Mouse (Mus musculus) cortical plate, adult 2 months (tissue): ENCODE measurements around the gene Slc28a1. TPM values are rescaled to one million over a fixed set of nuclear protein-coding genes. Genes with fewer than 3 reads are reported as not detected.

ENCODE experiments used
- H3K27ac ChIP-seq: fragments of 200-500 bp; 2 replicates; pipeline ENCODE4 v1.5.1; 2012; ENCODE audit warnings: low read length, control low read depth, inconsistent platforms; ENCODE audit not compliant: insufficient read depth
- H3K4me1 ChIP-seq: fragments of 200-500 bp; 2 replicates; pipeline ENCODE4 v1.6.1; 2011; ENCODE audit warnings: low read length; ENCODE audit not compliant: control insufficient read depth, insufficient read depth
- H3K4me3 ChIP-seq: fragments of 200-500 bp; 2 replicates; pipeline ENCODE4 v1.5.1; 2011; ENCODE audit warnings: mild to moderate bottlenecking, low read length, control low read depth; ENCODE audit not compliant: insufficient read depth
- CTCF ChIP-seq: fragments of 200-500 bp; IDR thresholded peaks from 2 replicates; pipeline ENCODE4 v1.5.1; 2011; ENCODE audit warnings: mild to moderate bottlenecking, control low read depth, low read length; ENCODE audit not compliant: insufficient read depth; ENCODE audit errors: extremely low read depth
- POLR2A ChIP-seq: fragments of 200-500 bp; IDR thresholded peaks from 2 replicates; pipeline ENCODE4 v1.6.1; 2011; ENCODE audit warnings: mild to moderate bottlenecking, low read length, control low read depth; ENCODE audit not compliant: insufficient read depth; ENCODE audit errors: extremely low read depth
- polyA plus RNA-seq: library from polyadenylated mRNA; depleted of rRNA; stranded (reverse); fragments of >200 nt; gene quantifications from 2 replicates; pipeline ENCODE4 v1.2.3, GENCODE M21; 2012

Gene Slc28a1
- polyA plus RNA-seq, 1 experiment: 0.33 TPM

GRCm38 (mm10) chr7:81121099-81121498 is 6.5 kb downstream of the Slc28a1 start:
- Histone ChIP-seq H3K4me3 (no peak overlapping the region), H3K27ac (no peak overlapping the region), H3K4me1 (no peaks in the 10 kb centered on the region)
- TF ChIP-seq POLR2A (no peak), CTCF (no peak)

GRCm38 (mm10) chr7:81122808-81123207 is 8.2 kb downstream of the Slc28a1 start:
- TF ChIP-seq POLR2A (no peak), CTCF (no peak)
- no peak overlapping the region for H3K4me3 ChIP-seq
- H3K4me1 ChIP-seq: no peaks in the 10 kb centered on the region; the same call in 1 of the 2 replicates
- H3K27ac ChIP-seq: no peak overlapping the region

GRCm38 (mm10) chr7:81123553-81123952 is 9.0 kb downstream of the Slc28a1 start:
- no peak overlapping the region for H3K27ac ChIP-seq
- TF ChIP-seq POLR2A (no peak), CTCF (no peak)
- H3K4me3 ChIP-seq: no peak overlapping the region

GRCm38 (mm10) chr7:81124773-81125172 is 10.2 kb downstream of the Slc28a1 start:
- TF ChIP-seq CTCF: no peak
- TF ChIP-seq POLR2A: no peak
- Histone ChIP-seq H3K4me1 (no peaks in the 10 kb centered on the region; the same call in 1 of the 2 replicates), H3K4me3 (no peak overlapping the region), H3K27ac (no peak overlapping the region)

More at GRCm38 (mm10) chr7:81123553-81123952, 9.0 kb downstream of the Slc28a1 start:
- no peaks in the 10 kb centered on the region; the same call in 1 of the 2 replicates for H3K4me1 ChIP-seq

- Histone ChIP-seq H3K27ac (no peak overlapping the region), H3K4me3 (no peak overlapping the region), H3K4me1 (no peaks in the 10 kb centered on the region; the same call in 1 of the 2 replicates)
- TF ChIP-seq CTCF (no peak), POLR2A (no peak)
Observed at GRCm38 (mm10) chr7:81125215-81126175, 10.9 kb downstream of the Slc28a1 start.

GRCm38 (mm10) chr7:81131864-81132263 is 17.3 kb downstream of the Slc28a1 start:
- H3K4me3 ChIP-seq: no peak overlapping the region
- no peak overlapping the region for H3K27ac ChIP-seq
- H3K4me1 ChIP-seq: no peaks in the 10 kb centered on the region
- TF ChIP-seq CTCF: no peak
- TF ChIP-seq POLR2A: no peak

- Histone ChIP-seq H3K4me3 (no peak overlapping the region), H3K27ac (no peak overlapping the region), H3K4me1 (no peaks in the 10 kb centered on the region)
- no peak for TF ChIP-seq POLR2A
- no peak for TF ChIP-seq CTCF
Observed at GRCm38 (mm10) chr7:81132851-81133279, 18.3 kb downstream of the Slc28a1 start.

GRCm38 (mm10) chr7:81133416-81133815 is 18.8 kb downstream of the Slc28a1 start:
- TF ChIP-seq POLR2A (no peak), CTCF (no peak)
- H3K4me1 ChIP-seq: no peaks in the 10 kb centered on the region
- H3K4me3 ChIP-seq: no peak overlapping the region
- no peak overlapping the region for H3K27ac ChIP-seq

- H3K4me3 ChIP-seq: no peak overlapping the region
- TF ChIP-seq POLR2A: no peak
- TF ChIP-seq CTCF: no peak
- H3K4me1 ChIP-seq: no peaks in the 10 kb centered on the region
- H3K27ac ChIP-seq: no peak overlapping the region
Observed at GRCm38 (mm10) chr7:81133941-81134340, 19.3 kb downstream of the Slc28a1 start.

- TF ChIP-seq CTCF (peak; percentile 25; the same call in 1 of the 2 replicates), POLR2A (0 out of 2 replicates have a peak, but pooled peaks have one; percentile 22)
- Histone ChIP-seq H3K4me1 (no peaks in the 10 kb centered on the region), H3K27ac (no peak overlapping the region), H3K4me3 (no peak overlapping the region)
Observed at GRCm38 (mm10) chr7:81134614-81135067, 20.0 kb downstream of the Slc28a1 start.
